Mouse (Mus musculus) megakaryocyte, adult 5-6 weeks (primary cell): ENCODE measurements around the gene Spdye4c. TPM values are rescaled to one million over a fixed set of nuclear protein-coding genes. Genes with fewer than 3 reads are reported as not detected.

Experiments used
- ATAC-seq: 2 replicates; pipeline ENCODE4 v1.8.0; 2016; ENCODE audit warnings: mild to moderate bottlenecking, inconsistent platforms; ENCODE audit not compliant: poor library complexity, severe bottlenecking
- total RNA-seq, 2 experiments: library from RNA; stranded (forward) in 1 of 2; stranded (reverse) in 1 of 2; fragments of 153-499, 151-499 nt in 1 of 2; fragments of 221-1000, 200-1000 nt in 1 of 2; gene quantifications; 2 replicates each; pipeline versions ENCODE4 v1.2.3 to v1.2.4; 2015 to 2017

Spdye4c gene
- total RNA-seq (2015) (not detected in 2 replicates), total RNA-seq (2017) (not detected in 2 replicates)

GRCm38 (mm10) chr2:128590909-128591308, at the start of gene Spdye4c:
Spdye4c (plus strand) TSS chr2:128591209.
- ATAC-seq, result no peak

- peak; percentile 53 for ATAC-seq
Measured at GRCm38 (mm10) chr2:128543495-128543894, 47.5 kb upstream of the Spdye4c start.

- ATAC-seq, result peak; percentile 75
Measured at GRCm38 (mm10) chr2:128544421-128545137, 46.4 kb upstream of the Spdye4c start.

GRCm38 (mm10) chr2:128545447-128545846, 45.6 kb upstream of the Spdye4c start:
- ATAC-seq, result no peak

GRCm38 (mm10) chr2:128547079-128547478, 43.9 kb upstream of the Spdye4c start:
- no peak for ATAC-seq

GRCm38 (mm10) chr2:128548262-128548661, 42.7 kb upstream of the Spdye4c start:
- no peak for ATAC-seq

- no peak for ATAC-seq
Measured at GRCm38 (mm10) chr2:128549561-128549960, 41.4 kb upstream of the Spdye4c start.

- ATAC-seq, result no peak
Measured at GRCm38 (mm10) chr2:128549963-128550362, 41.0 kb upstream of the Spdye4c start.

- ATAC-seq, result peak; percentile 52; the same call in 1 of the 2 replicates
Measured at GRCm38 (mm10) chr2:128552080-128552791, 38.8 kb upstream of the Spdye4c start.

- peak; percentile 52 for ATAC-seq
Measured at GRCm38 (mm10) chr2:128552798-128553720, 38.0 kb upstream of the Spdye4c start.

GRCm38 (mm10) chr2:128555082-128555481, 35.9 kb upstream of the Spdye4c start:
- no peak for ATAC-seq

GRCm38 (mm10) chr2:128564195-128564594, 26.8 kb upstream of the Spdye4c start:
- no peak for ATAC-seq

- ATAC-seq, result no peak
Measured at GRCm38 (mm10) chr2:128565904-128566303, 25.1 kb upstream of the Spdye4c start.

- ATAC-seq, result no peak
Measured at GRCm38 (mm10) chr2:128566304-128567147, 24.5 kb upstream of the Spdye4c start.

- ATAC-seq, result no peak
Measured at GRCm38 (mm10) chr2:128568018-128568417, 23.0 kb upstream of the Spdye4c start.

- no peak for ATAC-seq
Measured at GRCm38 (mm10) chr2:128568490-128568889, 22.5 kb upstream of the Spdye4c start.

- ATAC-seq, result no peak
Measured at GRCm38 (mm10) chr2:128571001-128571400, 20.0 kb upstream of the Spdye4c start.

GRCm38 (mm10) chr2:128572726-128573624, 18.0 kb upstream of the Spdye4c start:
- peak; percentile 88 for ATAC-seq

GRCm38 (mm10) chr2:128582881-128583280, 8.1 kb upstream of the Spdye4c start:
- ATAC-seq, result no peak
